10 mouse cellular contexts compared by ENCODE assay signal in the genomic region with DNA sequence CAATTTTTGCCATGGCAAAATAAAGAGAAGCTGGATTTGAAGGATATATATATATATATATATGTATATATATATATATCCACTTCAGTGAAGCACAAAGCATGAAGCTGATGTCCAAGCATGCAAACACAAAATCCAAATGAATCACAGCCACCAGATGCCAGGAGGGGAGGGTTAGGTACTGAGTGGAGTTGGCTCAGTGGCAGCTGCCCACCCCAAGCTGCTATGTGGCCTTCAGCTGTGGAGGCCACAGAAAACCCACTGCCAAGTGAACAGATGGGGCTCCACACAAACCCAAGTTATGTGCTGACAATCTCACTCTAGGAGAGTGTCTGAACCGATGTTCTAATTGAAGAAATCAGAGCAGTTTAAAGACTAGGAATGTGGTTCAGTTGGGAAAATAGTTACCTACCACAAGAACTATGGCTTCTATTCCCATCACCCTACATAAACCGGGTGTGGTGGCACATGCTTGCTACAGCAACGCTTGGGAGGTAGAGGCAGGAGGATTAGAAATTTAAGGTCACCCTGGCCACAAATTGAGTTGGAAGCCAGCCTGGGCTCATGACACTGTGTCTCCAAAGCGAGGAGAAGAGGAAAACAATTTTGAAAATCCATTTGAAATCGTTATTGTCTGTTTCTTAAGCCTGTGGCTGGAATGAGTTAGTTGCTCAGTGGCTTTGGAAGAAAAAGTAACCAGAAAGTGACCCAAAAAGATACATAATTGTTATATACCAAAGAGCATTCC.
DNase-seq lines count a peak whose midpoint lies in the region; ATAC-seq and TF ChIP-seq lines count a peak whose summit lies in the region.
"Had no signal": no experiment of that assay in that cellular context is flagged by ENCODE, and none has a peak within 500 bp of the region (broad histone marks: within the 10 kb centered on the region; RNA-seq: fewer than 3 reads in every experiment).

No protein-coding gene starts in this region.

- no peaks in the 10 kb centered on the region for H3K36me3 ChIP-seq in midbrain, embryonic 16.5 days (ENCODE audit: control insufficient read depth, insufficient read depth, low read length)
- no peaks in the 10 kb centered on the region for H3K36me3 ChIP-seq in lung, postnatal 0 days (ENCODE audit: insufficient read depth, low read length)
- H3K36me3 ChIP-seq: limb, embryonic 12.5 days had no signal

- DNase-seq in heart, adult 11 months = peak; percentile 68
- DNase-seq in heart, adult 18-20 months = no peak
- DNase-seq in cerebellum, postnatal 36 days = peak; percentile 65 to 74
- peak; percentile 54 to 60 for DNase-seq in layer of hippocampus, postnatal 36 days
- peak; percentile 59 to 62 for DNase-seq in right cerebral cortex, postnatal 36 days (ENCODE audit: low spot score in 2 of 2)
- DNase-seq in lung, postnatal 14 days = no peak
- no peak for DNase-seq in lung, postnatal 0 days (ENCODE audit: low spot score)
- DNase-seq: lung, postnatal 10 days had no signal

- ATAC-seq in midbrain, embryonic 16.5 days = no peak
- ATAC-seq in lung, postnatal 0 days = no peak

- H3K27ac ChIP-seq in midbrain, embryonic 16.5 days (ENCODE audit: low read length) = no peak overlapping the region
- no peak overlapping the region for H3K27ac ChIP-seq in lung, postnatal 0 days (ENCODE audit: low read length)
- H3K27ac ChIP-seq: limb, embryonic 12.5 days had no signal

- no peak for TF ChIP-seq EP300 in lung, postnatal 0 days (IDR thresholded peaks at IDR 0.05)

- H3K4me2 ChIP-seq in midbrain, embryonic 16.5 days (ENCODE audit: low read length) = no peak overlapping the region
- H3K4me2 ChIP-seq in lung, postnatal 0 days (replicated peaks; ENCODE audit: low read depth, low read length) = no peak overlapping the region
- H3K4me2 ChIP-seq: limb, embryonic 12.5 days had no signal

- no peak overlapping the region for H3K4me3 ChIP-seq in midbrain, embryonic 16.5 days (ENCODE audit: low read depth, low read length)
- H3K4me3 ChIP-seq in lung, postnatal 0 days (ENCODE audit: low read depth, low read length) = no peak overlapping the region
- H3K4me3 ChIP-seq: limb, embryonic 12.5 days had no signal

- no peaks in the 10 kb centered on the region for H3K9me3 ChIP-seq in midbrain, embryonic 16.5 days (replicated peaks; ENCODE audit: control insufficient read depth, low read length, poor library complexity, severe bottlenecking)
- H3K9me3 ChIP-seq in lung, postnatal 0 days (ENCODE audit: low read length) = no peaks in the 10 kb centered on the region
- H3K9me3 ChIP-seq: limb, embryonic 12.5 days had no signal

- H3K4me1 ChIP-seq in midbrain, embryonic 16.5 days (ENCODE audit: control insufficient read depth, insufficient read depth, low read length) = no peaks in the 10 kb centered on the region
- no peaks in the 10 kb centered on the region for H3K4me1 ChIP-seq in lung, postnatal 0 days (ENCODE audit: insufficient read depth, low read depth, low read length)
- H3K4me1 ChIP-seq: limb, embryonic 12.5 days had no signal

- no peak overlapping the region for H3K9ac ChIP-seq in midbrain, embryonic 16.5 days (ENCODE audit: low read depth, low read length)
- no peak overlapping the region for H3K9ac ChIP-seq in lung, postnatal 0 days (replicated peaks; ENCODE audit: low read depth)
- H3K9ac ChIP-seq: limb, embryonic 12.5 days had no signal

- no peak for TF ChIP-seq CTCF in lung, postnatal 0 days (IDR thresholded peaks at IDR 0.05)

- WGBS in midbrain, embryonic 16.5 days = 80% methylated on average over 5 of the region's 5 CpGs
- 68% methylated on average over 5 of the region's 5 CpGs for WGBS in lung, postnatal 0 days

- no peaks in the 10 kb centered on the region for H3K27me3 ChIP-seq in midbrain, embryonic 16.5 days (ENCODE audit: control insufficient read depth, insufficient read depth, low read depth, low read length)
- no peaks in the 10 kb centered on the region for H3K27me3 ChIP-seq in lung, postnatal 0 days (replicated peaks; ENCODE audit: insufficient read depth, low read length)
- H3K27me3 ChIP-seq: limb, embryonic 12.5 days had no signal

Comparison
In these comparisons a context has a peak if more than half of its experiments do, and no peak if none do; other contexts are left out.
1. DNase-seq: peak in heart, adult 11 months (single experiment), cerebellum, postnatal 36 days (2 of 2), layer of hippocampus, postnatal 36 days (2 of 2) and right cerebral cortex, postnatal 36 days (2 of 2); none in heart, adult 18-20 months (0 of 2), lung, postnatal 14 days (single experiment) and lung, postnatal 0 days (single experiment).